Mouse (Mus musculus) kidney, postnatal 36 days (tissue): ENCODE data around the gene Ppp1r12b.

Experiments used
- DNase-seq, 2 experiments: peaks; one replicate each; pipeline ENCODE4 v3.0.0; 2021 to 2022; ENCODE audit warnings: mixed read lengths in 2 of 2

Gene Ppp1r12b

DNA sequence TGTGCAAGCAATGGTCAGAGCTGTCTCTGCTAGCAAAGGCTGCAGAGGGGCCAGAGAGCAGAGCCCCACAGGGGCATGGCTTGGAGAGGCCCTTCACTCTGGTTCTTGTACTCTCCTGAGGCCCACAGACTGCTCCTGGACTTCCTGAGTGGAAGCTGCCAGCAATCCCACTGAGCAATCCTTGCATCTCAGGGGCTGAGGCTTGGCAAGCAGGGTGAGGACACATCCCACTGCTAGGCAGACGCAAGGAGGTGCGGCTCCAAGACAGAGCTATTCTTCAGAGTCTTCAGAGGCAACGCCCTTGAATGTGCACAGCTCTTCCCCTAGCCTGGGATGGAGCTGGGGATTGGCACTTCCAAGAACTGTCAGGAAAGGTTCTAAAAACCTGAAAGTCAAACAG, 198.5 kb downstream of the Ppp1r12b start:
- no peak for DNase-seq

DNA sequence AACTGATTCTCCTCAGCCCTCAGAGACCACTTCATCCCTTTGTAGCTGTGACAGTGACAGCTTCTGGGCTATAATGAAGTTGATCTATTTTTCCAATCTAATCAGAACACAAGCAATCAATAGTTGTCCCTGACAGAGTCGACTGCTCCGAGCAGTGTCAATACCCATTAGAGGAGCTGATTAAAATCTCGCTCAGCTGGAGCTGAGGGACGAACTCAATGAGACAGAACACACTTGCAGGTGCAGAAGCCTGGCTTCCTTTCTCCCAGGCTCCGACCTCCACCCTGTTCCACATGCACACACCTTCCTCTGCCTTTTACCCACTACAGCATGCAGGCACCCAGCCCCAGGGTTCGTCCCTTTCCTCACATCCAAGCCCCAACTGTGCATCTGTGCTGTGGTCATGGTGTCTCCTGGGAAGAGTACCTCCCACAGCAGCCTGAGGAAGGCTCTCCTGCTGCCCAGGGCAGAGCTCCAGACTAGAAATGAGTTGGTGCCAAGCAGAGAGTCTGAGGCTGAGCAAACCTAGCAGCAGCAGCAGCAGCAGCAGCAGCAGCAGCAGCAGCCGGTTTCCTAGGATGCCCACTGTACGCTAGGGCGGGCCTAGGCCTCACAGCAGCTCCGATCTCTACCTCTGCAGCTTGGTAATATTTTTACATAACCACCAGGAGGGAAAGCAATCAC, 199.4 kb downstream of the Ppp1r12b start:
- DNase-seq: no peak

DNA sequence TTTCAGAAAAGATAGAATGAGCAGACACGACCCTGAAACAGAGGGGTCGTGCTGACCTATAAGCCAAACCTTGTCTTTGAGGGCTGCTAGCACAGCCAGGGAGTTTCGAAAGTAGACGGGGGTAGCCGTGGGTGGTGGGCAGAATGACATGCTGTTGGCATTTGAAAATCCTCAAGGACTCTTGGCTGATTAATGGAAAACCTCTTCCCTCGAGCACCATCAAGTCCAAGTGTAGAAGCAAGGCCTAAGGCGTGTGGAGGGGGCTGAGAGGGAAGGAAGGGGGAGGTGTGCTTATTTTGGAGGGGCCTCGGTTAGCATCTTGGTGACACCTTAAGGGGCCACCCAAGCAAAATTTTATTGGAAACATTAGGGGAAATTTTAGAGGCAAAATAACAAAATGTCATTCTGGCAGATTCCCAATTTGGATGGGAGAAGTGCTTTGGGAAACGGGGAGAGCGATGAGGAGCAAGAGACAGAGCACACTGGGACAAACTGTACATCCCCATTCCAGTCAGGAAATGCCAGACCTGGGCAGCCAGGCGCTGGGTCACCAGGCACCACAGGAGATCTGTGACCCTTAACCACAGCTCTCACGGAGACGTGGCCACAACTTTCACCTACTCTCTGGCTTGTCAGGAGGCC, 200.1 kb downstream of the Ppp1r12b start:
- DNase-seq: no peak

DNA sequence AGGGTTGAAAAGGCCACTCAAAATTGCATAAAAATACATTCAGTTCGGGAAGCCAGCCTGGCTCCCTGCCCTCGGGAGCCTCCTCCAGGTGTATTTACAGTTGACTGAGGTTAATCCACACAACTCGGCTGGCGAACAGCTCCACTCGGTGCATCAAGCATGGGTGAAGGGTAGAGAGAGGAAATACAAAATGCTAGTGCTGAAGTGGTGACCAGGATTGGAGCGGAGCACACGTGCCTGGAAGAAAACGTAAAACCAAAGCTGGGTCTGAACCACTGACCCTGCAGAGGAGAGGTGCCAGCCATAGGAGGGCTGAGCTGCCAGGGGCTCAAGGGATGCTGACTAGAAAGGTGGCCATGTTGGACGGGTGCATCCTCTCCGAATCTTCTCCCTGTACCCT, 200.9 kb downstream of the Ppp1r12b start:
- no peak for DNase-seq

DNA sequence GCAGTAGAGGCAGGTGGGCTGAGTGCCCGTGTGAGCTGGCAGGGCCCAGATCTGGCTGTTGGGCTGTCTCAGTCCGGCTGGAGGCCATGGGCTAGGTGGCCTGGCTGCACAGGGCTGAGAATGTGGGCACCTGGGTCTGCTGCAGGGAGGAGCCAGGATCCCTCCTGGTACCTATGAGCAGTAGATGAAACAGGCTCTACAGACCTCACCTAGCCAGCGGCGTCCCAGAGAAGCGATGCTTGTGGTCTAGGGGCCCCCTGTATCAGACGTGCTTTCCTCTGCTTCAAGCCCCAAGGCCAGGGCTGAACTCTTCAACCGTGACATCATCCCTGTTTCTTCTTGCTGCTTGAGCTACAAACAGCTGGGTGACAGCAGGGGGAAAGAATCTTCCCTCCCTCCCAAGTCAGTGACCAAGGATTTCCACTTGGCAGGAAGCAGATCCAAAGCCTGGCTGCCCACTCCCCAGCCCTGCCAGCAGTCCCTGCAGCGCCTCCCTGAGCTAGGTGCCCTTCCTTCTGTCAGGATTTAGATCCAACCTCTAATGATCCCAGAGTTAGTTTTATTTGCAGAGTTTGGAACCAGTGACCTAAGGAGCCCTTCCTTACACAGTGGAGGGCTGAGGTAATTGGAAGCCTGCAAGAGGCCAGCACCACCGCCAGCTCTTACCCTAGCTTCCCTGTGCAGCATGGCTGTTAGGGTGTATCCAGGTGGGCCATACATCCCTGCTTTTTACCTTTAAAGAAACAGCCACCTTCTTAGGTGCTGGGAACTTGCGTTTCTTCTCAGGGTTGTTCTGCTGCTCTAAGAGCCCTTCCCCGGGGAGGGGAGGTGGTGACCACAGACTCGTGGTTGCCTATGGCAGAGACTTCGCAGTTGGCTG, 201.8 kb downstream of the Ppp1r12b start:
- DNase-seq: peak in 1 of 2 experiments; percentile 37

DNA sequence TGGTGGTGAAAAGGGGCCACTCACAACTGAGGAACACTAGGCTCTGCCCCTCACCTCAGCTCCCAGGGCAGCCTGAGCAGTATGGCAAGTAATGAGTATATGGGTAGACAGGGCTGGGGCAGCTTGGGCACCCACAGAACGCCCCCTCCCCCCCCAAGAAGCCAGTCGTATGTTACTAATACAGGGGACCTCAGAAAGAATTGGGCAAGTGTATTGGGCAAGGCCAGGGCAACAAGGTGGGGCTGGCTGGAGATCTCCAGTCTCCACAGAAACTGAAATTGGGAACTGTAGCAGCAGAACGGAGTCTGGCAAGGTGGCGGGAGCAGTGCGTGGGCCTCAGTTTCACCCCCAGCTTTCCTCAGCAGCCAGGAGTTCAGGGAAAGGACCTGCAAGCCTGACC, 203.3 kb downstream of the Ppp1r12b start:
- no peak for DNase-seq

DNA sequence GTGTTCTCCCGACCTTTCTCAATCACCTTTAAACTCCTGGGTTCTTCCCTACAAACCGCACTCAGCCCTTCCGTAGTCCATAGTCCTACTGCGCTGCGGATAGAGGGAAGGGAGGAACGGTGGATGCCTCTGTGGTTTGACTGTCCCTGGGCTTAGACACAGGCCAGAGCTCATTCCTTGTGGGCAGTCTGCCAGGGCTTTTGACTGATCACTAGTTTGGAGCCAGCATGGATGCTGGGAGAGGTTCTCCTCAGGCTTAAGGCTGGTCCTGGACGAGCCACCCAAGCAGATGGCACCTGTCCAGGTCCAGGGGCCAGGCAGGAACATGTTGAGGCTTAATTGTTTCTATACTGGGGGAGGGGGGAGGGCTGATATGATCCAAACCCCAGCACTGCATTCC, 205.9 kb downstream of the Ppp1r12b start:
- peak; percentile 13 to 63 for DNase-seq

DNA sequence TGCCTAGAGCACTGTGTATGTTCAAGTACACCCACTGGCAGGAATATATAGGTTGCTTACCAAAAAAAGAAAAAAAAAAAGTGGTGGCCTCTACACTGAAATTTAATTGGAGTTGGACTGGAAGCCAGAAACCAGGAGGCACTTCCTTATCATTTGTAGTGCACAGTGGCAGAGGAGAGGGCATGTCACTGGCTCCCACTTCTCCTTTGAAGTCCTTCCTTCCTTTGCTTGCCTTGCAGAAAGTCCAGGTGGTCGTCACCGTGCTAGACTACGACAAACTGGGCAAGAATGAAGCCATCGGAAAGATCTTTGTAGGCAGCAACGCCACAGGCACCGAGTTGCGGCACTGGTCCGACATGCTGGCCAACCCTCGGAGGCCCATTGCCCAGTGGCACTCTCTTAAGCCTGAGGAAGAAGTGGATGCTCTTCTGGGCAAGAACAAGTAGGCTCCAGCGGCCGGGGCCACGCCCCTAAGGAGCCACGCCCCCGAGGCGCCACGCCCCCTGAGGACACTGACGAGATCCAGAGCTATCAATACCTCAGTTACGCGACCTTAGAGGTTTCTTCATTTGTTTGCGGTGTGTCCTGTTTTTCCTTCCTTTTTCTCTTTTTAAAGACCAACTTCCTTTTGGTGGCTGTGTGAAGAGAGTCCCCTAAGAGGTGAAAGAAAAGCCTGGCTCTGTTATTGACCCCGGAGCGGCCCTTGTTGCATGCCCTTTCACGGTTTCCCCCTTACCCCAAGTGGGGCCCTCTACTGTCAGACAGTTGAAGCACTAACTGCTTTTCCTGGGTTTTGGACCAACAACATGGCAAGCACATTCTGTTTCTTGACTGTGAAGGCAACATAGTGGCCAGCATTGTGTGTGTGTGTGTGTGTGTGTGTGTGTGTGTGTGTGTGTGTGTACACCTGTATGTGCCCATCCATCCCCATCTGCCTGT, 208.2 kb downstream of the Ppp1r12b start:
- peak; percentile 35 to 66 for DNase-seq

DNA sequence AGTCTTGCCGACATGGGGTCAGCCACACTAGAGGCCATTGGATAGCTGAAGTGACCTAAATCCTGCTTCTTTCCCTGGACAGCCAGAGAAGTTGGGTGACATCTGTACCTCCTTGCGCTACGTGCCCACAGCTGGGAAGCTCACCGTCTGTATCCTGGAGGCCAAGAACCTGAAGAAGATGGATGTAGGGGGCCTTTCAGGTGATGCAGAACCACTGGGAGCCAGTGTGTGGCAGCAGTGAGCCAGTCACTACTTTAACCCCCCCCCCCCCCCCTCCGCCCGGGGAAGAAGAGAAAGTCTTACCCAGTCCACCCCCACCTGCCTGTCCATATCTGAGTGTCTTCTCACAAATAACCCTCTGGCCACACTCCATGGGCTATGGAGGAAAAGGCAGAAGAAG, 210.1 kb downstream of the Ppp1r12b start:
- peak; percentile 7 to 68 for DNase-seq

DNA sequence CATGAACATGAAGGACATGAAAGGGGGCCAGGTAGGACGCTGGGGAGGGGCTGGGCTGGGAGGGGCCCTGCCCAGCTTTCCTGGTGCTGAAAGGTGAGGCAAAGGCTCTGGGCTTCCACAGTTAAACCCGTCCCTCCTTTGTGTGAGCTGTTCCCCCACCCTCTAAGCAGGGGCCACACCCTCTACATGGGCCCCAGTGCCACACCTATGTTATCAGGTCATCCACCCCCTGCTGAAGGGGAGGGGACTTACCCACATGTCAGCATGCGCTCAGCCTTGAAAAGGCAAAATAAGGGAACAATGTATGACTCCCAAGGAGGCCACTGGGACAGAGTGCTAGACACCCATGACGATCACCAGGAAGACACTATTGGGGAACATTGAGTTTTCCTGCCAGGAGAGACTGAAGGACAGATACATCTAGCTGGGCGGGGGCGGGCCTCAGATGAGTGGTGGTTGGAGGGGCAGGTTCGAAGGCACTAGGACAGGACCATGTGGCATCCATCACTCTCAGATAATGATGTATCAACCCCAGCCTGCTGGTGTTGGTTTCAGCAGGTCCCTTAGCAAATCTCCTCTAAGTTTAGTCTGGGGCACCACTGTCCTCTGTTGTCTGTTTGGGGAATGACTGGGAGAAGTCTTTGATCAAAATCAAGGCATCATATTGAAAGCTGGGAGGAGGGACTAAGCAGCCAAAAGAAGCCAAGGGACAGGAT, 213.6 kb downstream of the Ppp1r12b start:
- no peak for DNase-seq

DNA sequence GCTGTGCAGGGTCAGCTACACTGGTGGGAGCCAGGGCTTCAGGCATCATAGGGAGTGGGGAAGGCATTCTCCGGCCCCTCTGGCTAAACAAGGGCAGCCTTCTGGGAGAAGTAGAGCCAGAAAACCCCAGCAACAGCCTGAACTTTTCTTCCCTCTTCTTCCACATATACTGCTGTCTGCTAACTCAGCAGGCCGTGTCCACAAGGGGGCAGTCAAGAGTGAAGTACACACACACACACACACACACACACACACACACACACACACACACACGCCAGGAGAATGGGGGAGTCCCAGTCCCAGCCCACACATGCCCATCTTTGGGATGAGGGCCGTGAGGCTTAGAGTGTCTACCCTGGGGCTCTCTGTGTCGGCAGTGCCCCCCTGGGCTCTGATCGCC, 214.3 kb downstream of the Ppp1r12b start:
- peak; percentile 11 to 55 for DNase-seq

DNA sequence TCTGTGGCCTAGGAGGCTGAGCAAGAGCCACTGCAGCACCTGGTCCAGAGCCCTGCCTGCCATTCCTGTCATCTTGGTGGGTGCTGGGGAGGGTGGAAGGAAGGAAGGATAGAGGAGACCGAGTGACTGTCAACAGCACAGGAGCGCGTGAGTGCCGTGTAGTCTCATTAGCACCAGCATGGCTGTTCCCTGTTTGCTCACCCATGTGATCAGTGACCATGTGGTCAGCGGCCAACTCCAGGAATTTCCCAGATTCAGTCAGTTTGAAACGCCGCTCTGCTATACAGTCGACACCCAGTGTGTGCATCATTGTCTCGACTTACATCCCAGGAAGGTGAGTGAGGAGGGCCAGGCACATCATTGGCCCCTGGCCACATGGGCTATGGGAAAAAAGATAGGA, 218.3 kb downstream of the Ppp1r12b start:
- DNase-seq: no peak

DNA sequence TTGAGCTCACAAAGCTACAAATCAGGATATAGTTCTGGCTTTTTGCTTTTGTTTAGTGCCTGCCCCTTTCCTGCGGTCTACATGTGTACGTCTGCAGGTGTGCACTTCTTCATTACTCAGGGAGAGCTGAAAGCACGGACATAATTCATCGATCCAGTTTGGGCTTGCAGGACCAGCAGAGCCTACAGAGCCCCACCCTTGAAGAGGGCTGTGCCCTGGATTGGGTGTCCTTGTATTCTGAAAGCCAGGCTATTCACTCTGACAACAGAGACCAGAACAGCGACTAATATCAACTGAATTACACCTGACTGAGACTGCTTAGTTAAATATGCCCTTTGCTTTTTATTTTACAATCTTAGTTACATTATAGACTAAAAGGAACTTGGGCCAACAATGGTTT, 222.1 kb downstream of the Ppp1r12b start:
- DNase-seq: no peak

DNA sequence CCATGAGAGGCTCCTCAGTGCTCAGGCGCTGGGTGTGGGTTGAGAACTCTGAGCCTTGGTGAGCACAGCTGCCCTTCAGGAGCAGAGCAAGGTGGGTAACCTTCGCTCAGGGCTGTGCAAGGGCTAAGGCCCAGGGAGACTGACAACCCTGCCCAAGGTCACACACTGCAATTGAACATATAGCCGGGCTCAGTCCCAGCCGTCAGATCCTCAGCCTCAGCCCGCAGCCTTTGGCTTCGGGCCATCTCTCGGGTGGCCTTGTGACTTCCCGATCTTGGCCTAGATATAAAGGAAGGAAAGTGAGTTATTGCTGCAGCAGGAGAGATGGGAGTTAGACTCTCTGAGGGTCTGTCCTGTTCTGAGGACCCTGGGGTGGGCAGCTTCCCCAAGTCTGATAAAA, 228.5 kb downstream of the Ppp1r12b start:
- DNase-seq: peak in 1 of 2 experiments; percentile 38

DNA sequence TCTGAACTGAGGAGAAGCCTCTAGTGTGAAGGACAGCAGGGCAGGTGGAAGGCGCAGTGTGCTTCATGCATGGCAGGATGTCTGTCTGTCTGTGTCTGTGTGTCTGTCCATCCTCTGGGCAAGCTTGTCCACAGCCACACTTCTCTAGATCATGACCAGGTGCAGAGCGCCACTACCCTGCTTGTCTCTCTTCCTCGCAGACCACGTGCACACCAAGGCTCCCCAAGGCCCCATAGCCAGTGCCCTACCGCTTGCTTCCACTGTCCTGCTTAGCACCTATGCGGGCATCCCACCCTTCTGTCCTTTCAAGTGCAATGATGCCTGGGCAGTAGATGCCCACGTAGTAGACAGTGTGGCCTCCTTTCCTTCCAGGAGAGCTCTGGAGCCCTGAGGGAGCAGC, 229.3 kb downstream of the Ppp1r12b start:
- DNase-seq: no peak

DNA sequence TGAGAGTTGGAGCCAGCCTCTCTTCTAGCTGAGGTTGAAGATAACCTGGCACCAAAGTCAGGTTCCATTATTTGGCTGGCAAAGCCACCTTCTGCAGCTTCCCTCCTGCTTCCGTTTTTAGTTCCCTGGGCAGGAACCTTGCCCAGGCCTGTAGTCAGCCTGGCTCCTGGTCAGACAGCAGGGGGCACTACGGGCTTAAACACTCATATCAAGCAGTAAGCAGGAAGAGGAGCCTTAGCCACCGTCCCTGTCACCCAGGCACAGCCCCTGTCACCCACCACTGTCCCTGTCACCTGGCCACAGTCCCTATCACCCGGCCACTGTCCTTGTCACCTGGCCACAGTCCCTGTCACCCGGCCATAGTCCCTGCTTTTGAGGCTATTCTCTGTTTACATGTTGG, 230.5 kb downstream of the Ppp1r12b start:
- DNase-seq: peak; percentile 21 to 73

DNA sequence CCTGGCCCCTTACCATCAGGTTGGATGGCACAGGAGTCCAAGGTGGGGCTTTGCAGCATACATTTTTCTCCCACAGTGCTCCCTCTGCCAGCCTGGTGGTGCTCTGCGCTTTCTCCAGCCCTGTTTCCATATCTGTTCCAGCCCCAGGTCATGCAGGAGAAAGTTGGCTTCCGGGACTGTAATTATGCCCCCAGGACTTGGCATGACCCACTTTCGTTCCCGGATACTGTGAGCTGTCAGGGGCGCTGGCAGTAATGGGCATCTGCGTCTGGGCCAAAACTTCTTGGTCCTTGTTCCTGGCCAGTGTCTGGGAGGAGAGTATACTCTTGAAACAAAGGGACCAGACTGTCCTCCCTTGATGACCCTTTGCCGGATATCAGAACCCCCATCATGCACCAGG, 232.9 kb downstream of the Ppp1r12b start:
- no peak for DNase-seq

DNA sequence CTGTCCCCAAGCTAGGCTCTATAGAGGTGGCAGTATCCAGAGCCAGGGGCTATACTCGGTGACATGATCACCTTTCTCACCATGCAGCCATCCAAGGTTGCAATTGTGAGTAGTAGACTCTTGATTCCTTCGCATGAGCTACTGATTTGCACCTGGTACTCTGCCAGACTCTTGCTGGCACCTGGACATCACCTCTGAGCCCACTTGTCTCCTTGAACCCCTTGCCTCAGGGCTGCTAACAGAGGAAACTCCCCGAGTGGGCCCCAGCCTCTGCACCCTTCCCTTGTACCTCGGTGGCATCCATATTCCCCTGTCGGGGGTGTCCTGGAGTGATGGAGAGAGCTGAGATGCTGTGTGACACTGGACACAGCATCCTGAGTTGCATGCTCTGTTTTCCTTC, 234.3 kb downstream of the Ppp1r12b start:
- no peak for DNase-seq

DNA sequence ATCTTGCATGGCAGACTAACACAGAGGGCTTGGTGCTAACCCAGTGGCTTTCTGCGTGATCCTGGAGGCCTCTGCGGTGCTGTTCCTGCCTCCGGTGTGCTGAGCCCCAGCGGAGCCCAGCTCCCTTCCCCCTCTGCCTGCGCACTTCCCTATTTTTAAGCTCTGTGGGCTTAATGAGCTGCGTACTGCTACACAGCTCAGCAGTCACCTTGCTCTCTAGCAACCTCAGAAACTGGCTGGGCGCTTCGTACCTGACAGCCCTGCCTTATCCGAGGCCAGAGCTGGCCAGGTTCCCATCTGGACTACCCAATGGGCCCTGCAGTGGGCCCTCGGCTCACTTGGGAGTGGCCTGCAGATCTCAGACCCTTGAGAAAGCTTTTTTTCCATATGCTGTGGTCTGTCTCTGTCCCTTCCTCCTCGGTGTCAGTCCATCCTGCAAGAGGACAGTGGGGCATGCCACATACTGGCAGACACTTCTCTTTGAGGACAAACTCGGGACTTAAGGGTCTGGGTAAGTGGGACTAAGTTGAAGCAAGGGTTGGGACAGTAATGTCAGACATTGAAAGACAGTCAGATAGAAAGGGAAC, 235.9 kb downstream of the Ppp1r12b start:
- DNase-seq: peak in 1 of 2 experiments; percentile 14

DNA sequence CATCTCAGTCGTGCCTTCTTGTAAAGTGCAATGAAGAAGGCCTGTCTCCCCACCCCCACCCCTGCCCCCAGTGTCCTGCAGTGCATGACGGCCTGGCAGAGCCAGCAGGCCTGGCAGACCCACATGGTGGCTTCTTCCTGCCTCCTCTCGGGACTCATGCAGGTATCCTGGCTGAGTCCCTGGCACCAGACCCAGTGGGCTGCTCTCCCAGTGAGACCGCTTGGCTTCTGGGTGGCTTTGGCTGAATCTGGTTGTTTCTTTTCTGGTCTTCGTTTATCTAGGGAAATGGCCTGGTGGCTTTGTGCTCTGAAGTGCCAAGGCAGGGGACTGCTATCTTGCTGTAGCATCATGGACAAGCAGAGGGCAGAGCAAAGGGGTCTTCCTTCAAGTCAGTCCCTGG, 240.7 kb downstream of the Ppp1r12b start:
- DNase-seq: peak; percentile 6 to 34

DNA sequence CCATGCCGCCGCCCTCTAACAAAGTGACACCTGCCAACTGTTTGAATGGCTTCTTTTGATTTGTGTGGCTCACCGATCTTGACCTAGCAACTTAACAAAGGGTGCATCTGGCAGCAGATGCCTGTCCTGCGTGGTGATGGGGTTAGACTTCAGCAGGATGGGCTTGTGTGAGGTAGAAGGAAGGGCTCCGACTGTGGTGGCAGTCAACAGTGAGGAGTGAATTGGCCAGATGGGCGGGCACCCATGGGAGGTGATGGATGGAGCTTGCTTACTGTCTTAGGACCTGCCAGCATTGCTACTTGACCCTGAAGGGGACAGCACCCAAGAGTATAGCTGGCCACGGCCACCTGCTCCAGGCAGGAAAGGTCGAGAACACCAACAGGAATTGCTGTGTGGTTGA, 241.6 kb downstream of the Ppp1r12b start:
- DNase-seq: no peak
